Mouse (Mus musculus) MEL (cell line): ENCODE data around the gene Gdf7.

Experiments
- CHD1 ChIP-seq: IDR thresholded peaks from 2 replicates; pipeline ENCODE4 v1.6.1; 2012; ENCODE audit warnings: low read depth, mild to moderate bottlenecking, inconsistent platforms, low read length, improper control_type of control experiment
- CTCF ChIP-seq, 3 experiments: IDR thresholded peaks in 2 of 3; conservative IDR thresholded peaks in 1 of 3; 2 replicates each; pipeline ENCODE4 v1.5.1; 2011 to 2012; ENCODE audit warnings: low read length in 3 of 3, low read depth in 2 of 3, mild to moderate bottlenecking in 2 of 3, improper control_type of control experiment in 1 of 3, inconsistent platforms in 1 of 3, mixed read lengths in 1 of 3, moderate library complexity in 1 of 3; ENCODE audit not compliant: control insufficient read depth in 1 of 3, insufficient read depth in 1 of 3, poor library complexity in 1 of 3, severe bottlenecking in 1 of 3
- E2F4 ChIP-seq: IDR thresholded peaks from 2 replicates; pipeline ENCODE4 v1.6.1; 2011; ENCODE audit warnings: low read depth, low read length, improper control_type of control experiment, borderline replicate concordance
- GABPA ChIP-seq: IDR thresholded peaks from 2 replicates; pipeline ENCODE4 v1.6.1; 2012; ENCODE audit warnings: low read depth, mild to moderate bottlenecking, inconsistent platforms, low read length, improper control_type of control experiment, moderate library complexity
- MAFK ChIP-seq: IDR thresholded peaks from 2 replicates; pipeline ENCODE4 v1.6.1; 2011; ENCODE audit warnings: low read depth, mild to moderate bottlenecking, low read length, improper control_type of control experiment, borderline replicate concordance
- MAX ChIP-seq: IDR thresholded peaks from 2 replicates; pipeline ENCODE4 v1.6.1; 2011; ENCODE audit warnings: low read length, improper control_type of control experiment
- NRF1 ChIP-seq: IDR thresholded peaks from 2 replicates; pipeline ENCODE4 v1.6.1; 2014; ENCODE audit warnings: low read depth, mild to moderate bottlenecking, inconsistent platforms, low read length, improper control_type of control experiment, moderate library complexity; ENCODE audit not compliant: poor library complexity, insufficient read depth, severe bottlenecking
- POLR2A ChIP-seq, 2 experiments: IDR thresholded peaks; 2 replicates each; pipeline ENCODE4 v1.6.1; 2011 to 2012; ENCODE audit warnings: low read length in 2 of 2, mild to moderate bottlenecking in 2 of 2, control low read depth in 1 of 2, improper control_type of control experiment in 1 of 2, low read depth in 1 of 2, moderate library complexity in 1 of 2; ENCODE audit not compliant: control insufficient read depth in 1 of 2, insufficient read depth in 1 of 2, poor library complexity in 1 of 2
- POLR2AphosphoS5 ChIP-seq: IDR thresholded peaks from 2 replicates; pipeline ENCODE4 v1.6.1; 2012; ENCODE audit warnings: low read depth, borderline replicate concordance, mild to moderate bottlenecking, inconsistent platforms, low read length, moderate library complexity, mixed read lengths
- SIN3A ChIP-seq: IDR thresholded peaks from 2 replicates; pipeline ENCODE4 v1.6.1; 2012; ENCODE audit warnings: low read length, improper control_type of control experiment, inconsistent platforms
- TBP ChIP-seq: IDR thresholded peaks from 2 replicates; pipeline ENCODE4 v1.8.0; 2011; ENCODE audit warnings: low read depth, low read length, improper control_type of control experiment
- USF1 ChIP-seq: IDR thresholded peaks from 2 replicates; pipeline ENCODE4 v1.6.1; 2014; ENCODE audit warnings: low read depth, mild to moderate bottlenecking, inconsistent platforms, low read length, improper control_type of control experiment, moderate library complexity
- ZC3H11A ChIP-seq: IDR thresholded peaks from 2 replicates; pipeline ENCODE4 v1.6.1; 2012; ENCODE audit warnings: low read depth, mild to moderate bottlenecking, inconsistent platforms, low read length, improper control_type of control experiment

- TF ChIP-seq NRF1: no peak
- no peak for TF ChIP-seq POLR2A (IDR thresholded peaks at IDR 0.05; ENCODE audit: control insufficient read depth in 1 of 2, insufficient read depth in 1 of 2, low read depth in 1 of 2, low read length in 2 of 2, poor library complexity in 1 of 2)
- no peak for TF ChIP-seq CTCF (IDR thresholded peaks at IDR 0.05 in 2 of 3, conservative IDR thresholded peaks at IDR 0.05 in 1 of 3; ENCODE audit: control insufficient read depth in 1 of 3, insufficient read depth in 1 of 3, low read depth in 2 of 3, low read length in 3 of 3, poor library complexity in 1 of 3, severe bottlenecking in 1 of 3)
- TF ChIP-seq MAX: no peak
- TF ChIP-seq POLR2AphosphoS5: no peak
- TF ChIP-seq ZC3H11A: no peak
- no peak for TF ChIP-seq MAFK
- no peak for TF ChIP-seq CHD1
- TF ChIP-seq SIN3A: no peak
- no peak for TF ChIP-seq USF1
- no peak for TF ChIP-seq E2F4
- no peak for TF ChIP-seq TBP
- TF ChIP-seq GABPA: no peak
Observed at GRCm38 (mm10) chr12:8344897-8345296, 43.1 kb upstream of the Gdf7 start.
